Mouse (Mus musculus) retina, embryonic 14.5 days (tissue): ENCODE measurements around the gene Eno1.
A peak's percentile ranks its signal among the peaks of the same experiment; 100 is the strongest.
"Not testable (repeated sequence)": the region's sequence is repeated elsewhere in the genome, so short reads cannot be mapped to it uniquely, and the experiment has no call there.

Source experiments
- DNase-seq: peaks from one replicate; pipeline ENCODE4 v3.0.0-alpha.2; 2015; ENCODE audit warnings: low spot score

Eno1 gene

DNA sequence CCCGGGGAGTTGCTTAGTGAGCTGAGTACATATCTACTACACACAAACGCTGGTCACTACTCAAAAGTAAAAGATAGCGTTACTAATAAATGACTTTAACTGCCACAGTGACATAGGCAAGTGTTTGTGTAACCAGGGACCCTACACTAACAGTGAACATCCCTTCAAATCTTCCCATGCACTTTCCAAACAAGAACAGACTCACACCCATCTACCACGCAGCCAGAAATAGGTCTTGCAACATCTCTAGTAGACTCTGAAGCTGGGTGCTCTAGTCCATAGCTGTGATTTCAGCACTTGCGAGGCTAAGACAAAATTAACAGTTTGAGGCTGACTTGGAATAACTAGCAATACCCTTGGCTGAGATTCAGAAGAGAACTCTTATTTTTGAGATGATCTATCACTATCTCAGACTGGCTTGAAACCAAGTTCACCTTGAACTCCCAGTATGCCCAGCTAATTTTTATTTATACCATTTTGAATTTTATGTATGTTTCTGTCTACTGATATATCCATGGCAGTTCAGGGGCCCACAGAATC lies 13.3 kb downstream of the Eno1 start:
- no peak for DNase-seq

DNA sequence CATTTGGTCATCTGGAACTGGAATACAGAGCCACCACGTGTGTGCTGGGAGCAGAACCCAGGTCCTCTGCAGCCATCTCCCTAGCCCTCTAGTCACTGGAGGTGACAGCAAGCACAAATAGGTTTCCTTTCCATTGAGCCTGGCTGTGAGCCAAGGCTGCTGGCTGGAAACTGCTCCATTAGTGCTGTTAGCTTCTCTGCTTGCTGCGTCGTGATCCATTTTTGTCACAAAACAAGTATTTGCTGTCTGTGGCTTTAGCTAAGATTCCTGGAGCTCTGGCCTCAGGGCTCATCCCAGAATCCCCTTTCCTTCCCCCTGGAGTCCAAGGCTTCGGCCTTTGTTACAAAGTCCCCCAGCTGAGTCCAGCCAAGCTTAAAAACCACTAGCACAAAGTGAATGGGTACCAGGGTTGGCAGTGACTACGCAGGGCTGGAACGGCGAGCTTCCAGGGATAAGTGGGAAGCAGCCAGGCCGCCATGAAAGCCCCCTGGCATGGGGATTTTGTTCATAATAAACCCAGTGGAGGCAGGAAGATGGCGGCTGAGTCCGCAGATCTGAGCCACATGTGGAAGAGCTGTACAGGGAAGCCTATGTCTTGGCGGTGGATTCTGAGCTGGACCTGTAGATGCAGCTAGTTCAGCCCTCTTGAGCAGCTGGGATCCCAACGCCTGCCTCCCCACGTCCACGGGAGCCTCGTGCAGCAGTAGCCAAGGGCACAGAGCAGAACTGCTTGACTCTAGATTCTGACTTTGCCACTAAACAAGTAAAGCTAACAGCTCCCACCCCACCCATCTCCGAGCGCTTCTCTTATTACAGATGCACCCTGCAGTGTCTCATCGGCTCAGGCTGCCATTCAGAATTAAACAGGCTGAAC lies 14.3 kb downstream of the Eno1 start:
- DNase-seq, result no peak

DNA sequence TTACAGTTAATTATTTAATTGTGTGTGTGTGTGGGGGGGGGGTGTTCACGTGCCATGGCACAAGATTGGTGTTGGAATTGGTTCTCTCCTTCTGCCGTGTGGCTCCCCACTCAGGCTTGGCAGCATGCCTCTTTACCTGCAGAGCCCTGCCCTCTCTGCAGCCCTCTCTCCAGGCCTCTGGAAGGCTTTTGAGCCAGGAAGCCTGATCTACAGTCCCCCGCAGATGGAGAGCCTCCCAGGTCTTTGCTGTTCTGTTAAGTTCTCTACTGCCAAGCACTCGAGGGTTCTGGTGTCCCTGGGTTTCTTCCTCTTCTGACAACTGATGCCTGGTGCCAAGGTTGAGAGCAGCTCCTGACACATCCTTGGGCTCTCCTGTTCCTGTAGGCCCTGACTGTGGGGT lies 17.9 kb downstream of the Eno1 start:
- no peak for DNase-seq

DNA sequence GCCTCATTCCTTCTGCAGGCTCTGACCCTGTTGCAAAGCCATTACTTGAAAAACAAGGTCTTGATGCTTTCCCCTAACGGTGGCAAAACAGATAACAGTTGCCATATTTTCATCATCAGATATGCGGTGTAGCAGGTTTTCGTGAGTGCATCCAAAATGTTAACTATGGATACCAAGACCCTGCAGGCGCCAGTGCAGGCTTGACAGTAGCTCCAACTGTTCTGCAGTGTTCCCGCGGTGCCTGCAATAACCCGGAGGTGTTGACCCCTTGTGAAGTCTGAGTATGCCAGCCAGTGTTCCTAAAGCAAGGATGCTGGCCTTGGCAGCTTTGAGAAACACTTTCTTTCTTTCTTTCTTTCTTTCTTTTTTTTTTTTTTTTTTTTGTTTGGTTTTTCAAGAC lies 18.7 kb downstream of the Eno1 start:
- DNase-seq, result no peak

DNA sequence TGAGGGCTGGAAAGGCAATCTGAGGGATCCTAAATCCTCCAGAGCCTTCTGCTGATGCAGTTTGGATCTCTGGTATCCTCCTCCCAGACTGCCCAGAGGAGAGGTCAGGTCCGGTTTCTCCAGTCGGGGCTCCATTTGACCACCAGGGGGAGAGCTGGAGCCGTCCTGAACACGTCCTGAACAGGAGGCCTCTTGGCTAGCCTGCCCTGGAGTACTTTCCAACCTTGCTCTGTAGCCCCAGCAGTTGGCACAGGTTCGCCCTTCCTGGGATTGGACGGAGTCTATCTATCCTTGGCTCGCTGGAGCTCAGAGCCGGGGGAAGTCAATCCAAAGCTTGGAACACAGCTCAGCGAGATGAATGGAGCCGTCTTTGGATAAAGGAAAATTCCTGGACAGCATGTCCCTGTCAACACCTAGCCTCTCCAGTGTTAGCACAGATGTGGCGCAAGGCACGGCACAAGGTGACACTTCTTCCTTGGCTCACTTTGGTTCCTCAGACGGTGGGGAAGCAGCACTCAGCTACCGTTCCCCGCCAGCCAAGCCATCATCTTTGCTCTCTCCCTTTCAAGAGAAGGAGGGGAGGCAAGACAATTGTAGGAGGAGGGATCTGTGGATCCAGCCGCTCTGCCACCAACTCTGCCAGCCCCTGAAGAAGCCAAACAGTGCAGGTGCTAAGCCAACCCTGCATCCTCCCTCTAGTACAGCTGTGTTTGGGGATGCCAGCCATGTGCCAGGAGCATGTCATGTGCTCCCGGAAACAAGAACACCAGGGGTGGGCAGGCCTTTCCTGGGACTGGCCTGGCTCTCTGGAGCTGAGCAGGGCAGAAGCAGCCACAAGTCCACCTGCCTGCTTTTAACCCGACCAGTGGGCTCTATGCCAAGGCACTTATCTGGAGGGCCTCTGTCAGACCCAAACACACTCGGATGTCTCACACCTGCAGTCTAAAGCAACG lies 21.0 kb downstream of the Eno1 start:
- DNase-seq, result peak; percentile 91

DNA sequence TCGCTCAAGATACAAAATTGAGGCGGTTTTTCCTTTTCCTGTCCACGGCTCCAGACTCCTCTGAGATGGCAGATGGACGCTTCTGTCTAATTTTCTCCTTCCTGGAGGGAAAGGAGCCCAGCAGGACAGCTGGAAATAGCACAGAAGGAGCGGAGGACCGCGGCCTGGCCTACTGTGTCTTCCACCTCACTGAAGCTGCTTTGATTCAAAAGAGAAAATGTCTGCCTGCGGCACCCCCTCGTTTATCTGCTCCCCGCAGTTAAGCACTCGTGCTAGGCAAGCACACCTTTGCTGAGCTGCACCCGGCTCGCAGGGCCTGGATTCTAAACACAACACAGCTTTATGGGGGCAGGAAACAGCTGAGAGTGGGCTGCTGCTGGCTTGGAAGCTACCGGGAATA lies 21.9 kb downstream of the Eno1 start:
- peak; percentile 30 for DNase-seq

DNA sequence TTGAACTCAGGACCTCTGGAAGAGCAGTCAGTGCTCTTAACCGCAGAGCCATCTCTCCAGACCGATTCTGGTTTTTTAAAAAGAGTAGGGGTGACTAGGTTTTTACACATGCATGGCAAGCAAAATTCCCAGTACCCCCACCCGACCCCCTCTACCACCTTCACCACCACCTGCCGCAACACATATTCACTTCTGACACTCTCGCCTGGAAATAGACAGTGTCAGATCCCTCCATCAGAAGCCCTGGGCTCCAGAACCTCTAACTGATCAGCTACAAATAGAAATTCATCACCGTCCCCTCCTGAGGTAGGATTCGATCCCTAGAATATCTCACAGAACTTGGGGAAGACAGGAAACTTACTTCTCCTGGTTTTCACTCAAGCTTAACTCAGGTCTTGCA lies 23.1 kb downstream of the Eno1 start:
- DNase-seq, result no peak

DNA sequence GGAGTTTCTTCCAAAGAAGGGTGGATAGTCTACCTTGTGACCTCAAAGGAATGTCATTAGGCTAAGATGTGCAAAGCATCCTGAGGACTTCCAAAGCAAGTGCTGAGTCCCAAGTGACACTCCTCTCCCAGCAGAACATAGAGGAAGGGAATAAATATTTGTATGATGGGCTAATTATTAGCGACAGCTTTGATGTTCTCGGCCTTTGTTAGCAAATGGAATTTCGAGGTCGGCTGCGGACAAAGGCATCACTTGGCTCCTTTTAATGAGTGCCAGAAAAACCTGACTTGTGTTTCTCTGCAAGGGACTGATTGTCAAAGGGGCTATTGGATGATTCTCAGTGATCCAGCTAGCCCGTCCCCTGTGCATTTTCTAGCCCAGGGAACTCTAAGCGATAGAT lies 23.6 kb downstream of the Eno1 start:
- DNase-seq, result peak; percentile 62

DNA sequence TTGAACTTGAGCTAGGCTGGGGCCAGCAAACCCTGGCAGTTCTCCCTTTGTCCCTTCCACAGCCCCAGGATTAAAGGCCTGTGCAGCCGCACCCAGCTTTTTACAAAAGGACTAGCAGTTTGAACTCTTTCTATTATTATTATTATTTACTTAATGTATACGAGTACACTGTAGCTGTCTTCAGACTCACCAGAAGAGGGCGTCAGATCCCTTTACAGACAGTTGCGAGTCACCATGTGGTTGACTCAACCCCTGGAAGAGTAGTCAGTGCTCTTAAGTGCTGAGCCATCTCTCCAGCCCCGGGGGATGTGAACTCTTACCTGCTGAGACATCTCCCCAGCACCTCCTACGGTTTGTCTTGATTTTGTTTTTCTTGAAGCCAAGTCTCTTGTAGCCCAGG lies 24.2 kb downstream of the Eno1 start:
- DNase-seq, result no peak

DNA sequence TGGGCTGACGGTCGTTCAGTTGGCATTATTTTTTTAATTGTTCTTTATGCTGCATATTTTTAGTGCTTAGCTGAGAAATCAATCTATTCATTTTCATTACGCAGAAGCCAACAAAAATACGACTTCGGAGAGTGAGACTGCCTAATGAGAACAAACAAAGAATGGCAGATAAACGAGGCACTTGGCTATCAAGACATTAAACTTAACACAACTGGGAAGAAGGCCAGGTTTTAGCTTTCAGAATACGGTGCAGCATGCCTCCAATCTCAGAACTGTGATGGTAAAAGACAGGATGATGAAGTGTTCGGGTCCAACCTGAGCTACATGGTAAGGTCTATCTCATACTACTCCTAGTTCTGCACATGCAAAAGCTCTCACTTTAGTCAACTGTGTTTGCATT lies 25.8 kb downstream of the Eno1 start:
- DNase-seq, result no peak

DNA sequence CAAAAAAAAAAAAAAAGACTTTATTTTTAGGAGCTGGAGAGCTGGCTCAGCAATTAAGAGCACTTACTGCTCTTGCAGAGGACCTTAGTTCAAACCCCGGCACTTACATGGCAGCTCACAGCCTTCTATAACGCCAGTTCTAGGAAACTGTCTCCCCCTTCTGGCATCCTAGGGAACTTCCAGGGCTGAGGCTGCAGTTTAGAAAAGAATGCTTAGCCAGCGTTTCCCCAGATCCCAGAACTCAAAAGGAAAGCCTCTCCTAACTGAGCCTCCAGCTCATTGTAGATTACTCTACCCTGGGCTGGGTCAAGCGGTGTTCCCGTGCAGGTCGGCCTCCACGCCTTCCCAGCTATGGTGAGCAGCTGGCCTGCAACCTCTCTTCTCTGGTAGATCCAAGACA lies 28.4 kb downstream of the Eno1 start:
- DNase-seq, result no peak

DNA sequence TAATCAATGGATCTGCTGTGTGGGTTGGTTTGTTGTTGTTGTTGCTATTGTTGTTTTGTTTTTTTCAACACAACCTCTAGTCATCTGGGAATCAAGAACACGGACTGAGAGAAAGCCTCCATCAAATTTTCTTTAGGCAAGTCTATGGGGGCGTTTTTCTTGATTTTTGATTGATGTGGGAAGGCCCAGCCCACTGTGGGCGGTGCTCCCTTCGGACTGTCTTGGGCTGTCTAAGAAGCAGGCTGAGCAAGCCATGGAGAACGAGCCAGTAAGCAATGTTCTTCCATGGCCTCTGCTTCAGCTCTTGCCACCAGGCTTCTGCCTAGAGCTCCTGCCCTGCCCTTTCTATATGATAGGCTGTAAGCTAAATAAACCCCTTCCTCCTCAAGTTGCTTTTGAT lies 28.9 kb downstream of the Eno1 start:
- no peak for DNase-seq

DNA sequence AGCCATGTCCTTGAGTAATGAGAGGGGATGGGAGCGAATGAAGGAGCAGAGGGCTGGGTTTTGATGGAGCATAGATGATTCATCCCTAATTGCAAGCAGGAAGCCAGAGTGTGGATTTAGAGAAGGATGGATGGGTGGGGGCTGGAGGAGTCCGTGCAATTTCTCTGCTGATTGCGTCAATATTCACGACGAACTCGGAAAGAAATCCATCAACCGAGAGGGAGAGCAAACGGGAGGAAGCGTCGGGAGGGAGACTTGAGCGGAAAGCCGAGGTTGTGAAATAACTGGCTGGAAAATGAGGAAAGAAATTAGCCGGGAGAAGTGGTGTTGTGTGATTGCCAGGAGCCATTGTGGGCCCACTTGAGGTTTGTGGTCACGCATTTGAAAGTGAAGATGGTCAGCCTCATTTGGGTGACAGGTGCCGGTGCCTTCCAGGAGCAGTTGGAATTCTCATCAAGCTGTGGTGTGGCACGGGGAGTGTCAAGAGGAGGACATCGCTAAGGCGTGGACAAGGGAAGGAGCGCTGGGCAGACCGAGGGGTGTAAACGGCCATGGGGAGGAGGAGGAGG lies 30.2 kb downstream of the Eno1 start:
- no peak for DNase-seq

DNA sequence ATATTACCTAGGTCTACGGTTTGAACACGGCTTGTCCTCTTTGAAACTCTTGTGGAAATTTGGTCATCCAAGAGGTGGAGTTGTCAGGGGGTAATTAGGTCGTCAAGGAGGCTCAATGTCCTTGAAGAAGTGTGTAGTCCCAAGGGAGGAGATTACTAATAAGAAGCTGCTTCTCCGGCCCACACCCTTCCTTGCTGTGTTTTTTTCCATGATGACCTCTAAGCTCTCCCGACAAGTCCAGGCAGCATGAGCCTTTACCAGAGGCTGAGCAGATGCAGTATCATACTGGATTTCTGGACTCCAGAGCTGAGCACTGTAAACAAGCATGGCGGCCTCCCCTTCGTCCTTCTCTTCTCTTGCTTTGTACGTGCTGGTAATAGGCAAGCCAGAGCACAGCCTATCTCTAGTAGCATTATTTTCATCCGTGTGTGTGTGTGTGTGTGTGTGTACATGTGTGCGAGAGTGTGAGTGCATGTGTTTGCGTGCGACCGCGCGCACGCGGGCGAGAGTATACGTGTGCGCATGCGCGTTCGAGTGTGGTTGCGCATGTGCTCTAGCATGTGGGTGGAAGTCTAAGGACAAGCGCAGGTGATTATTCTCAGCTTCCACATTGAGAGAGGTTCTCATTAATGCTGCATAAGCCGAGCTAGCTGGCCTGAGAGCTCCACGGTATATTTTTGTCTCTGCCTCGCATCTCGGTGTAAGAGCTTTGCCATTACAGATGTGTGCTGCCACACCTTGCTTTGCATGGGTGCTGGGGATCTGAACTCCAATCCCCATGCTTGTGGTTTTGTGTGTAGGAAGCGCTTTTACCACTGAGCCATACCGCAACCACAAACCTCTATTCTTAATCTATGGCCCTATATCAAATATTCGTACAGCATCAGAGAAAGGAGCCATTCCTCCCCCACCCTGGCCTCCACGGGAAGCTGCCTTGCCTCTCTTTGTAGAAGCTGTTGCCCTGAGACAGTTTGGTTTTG lies 32.4 kb downstream of the Eno1 start:
- DNase-seq, result no peak

DNA sequence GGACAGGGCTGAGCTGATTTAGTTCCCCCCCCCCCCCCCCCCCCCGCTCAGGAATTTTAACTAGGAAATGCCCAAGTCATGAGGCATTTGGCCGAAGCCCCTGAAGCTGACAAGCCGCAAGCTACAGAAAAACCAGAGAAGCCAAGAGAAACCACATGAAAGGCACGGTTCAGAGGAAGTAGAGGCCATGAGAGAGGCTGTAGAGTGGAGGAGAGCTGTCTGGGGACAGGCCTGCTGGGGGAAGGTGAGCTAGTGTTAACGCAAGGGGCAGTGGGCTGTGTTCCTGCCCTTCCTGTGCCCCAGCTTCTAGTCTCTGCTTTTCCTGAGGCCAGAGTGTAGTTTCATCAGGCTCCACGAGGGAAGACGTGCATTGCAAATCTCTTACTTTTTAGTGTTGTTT lies 33.2 kb downstream of the Eno1 start:
- DNase-seq, result no peak

DNA sequence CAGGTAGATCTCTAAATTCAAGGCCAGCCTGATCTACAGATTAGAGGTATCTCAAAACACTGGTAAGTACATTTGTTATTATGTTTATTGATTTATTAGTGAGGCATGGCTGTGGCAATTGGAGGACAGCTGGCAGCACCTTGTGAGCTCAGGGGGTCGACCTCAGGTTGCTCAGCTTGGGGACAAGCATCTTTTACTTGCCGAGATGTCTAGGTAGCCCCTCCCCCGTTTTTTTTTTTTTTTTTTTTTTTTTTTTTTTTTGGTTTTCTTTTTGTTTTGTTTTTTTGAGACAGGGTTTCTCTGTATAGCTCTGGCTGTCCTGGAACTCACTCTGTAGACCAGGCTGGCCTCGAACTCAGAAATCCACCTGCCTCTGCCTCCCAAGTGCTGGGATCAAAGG lies 34.2 kb downstream of the Eno1 start:
- DNase-seq, result not testable (repeated sequence)

DNA sequence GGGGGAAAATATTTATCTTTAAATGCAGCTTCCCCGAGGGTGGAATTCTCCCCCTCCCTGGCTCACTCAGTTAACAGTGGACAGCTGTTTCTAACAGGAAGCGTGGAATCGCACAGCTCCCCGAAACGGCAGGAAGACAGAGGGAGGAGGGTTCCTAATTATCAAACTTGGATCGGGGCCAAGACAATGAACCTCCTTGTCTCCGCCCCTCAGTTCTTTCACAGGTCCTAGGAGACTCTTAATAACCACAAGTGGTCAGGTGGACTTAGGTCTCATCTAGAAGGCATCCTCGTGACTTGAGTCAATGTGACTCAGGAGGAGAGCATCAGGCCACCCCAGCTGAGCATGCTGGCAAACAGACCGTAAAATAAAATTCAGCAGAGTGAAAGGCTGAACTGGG lies 36.2 kb downstream of the Eno1 start:
- DNase-seq, result peak; percentile 76

DNA sequence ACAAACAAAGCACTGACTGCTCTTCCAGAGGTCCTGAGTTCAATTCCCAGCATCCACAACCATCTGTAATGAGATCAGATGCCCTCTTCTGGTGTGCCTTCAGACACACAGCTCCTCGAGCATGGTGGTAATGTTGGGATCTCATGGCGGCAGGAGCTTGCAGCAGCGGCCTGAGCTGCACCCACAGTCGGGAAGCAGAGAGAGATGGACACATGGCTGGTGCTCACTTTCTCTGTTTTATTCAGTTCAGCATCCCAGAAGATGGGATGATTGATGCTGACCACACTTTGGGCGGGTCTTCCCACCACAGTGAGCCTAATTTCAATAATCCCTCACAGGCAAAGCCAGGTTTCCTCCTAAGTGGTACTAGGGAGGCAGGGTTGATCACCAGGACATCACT lies 39.0 kb downstream of the Eno1 start:
- no peak for DNase-seq

DNA sequence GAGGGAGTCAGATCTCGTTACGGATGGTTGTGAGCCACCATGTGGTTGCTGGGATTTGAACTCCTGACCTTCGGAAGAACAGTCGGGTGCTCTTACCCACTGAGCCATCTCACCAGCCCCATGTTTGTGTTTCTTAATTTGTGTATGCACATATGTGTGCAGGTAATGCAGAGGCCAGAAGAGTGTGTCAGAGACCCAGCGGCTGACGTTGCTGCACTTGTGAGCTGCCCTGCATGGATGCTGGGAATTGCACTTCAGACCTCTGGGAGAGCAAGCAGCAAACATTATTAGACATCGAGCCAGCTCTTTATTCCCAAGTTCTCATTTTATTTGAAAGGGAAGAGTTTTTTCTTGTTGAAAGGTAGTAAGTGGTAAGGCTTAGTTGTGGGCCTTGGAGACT lies 42.8 kb downstream of the Eno1 start:
- DNase-seq, result not testable (repeated sequence)

DNA sequence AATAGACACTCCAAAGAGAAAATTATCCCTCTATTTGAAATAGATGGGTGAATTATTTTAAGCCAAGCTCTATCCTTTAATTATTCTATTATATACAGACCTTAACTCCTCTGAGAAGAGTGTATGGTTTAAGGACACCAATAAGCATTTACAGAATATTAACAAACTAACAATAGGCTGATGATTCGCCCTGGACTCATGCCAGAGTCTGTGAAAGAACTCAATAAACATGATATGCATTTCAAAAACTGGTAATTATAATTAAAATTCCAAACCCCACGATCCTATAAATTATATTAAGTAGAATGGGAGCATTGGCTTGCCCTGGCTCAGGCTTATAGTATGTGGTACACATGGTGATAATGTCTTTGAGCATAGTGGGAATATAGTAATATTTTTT lies 43.5 kb downstream of the Eno1 start:
- DNase-seq, result no peak

DNA sequence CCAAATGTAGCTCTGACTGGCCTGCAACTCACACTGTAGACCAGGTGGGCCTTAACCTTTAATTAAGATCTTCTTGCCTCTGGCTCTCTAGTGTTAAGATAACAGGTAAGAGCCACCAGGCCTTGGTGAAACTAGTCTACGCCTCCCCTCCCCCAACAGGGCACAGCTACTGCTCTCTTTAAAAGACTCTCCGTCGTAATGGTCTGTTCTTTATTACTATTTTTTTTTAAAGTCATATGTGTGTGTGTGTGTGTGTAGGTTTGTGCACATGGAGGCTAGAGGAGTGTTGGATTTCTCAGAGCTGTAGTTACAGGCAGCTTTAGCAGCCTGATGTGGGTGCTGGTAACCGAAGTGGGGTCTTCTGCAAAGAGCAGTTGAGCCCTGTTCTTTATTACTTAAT lies 43.9 kb downstream of the Eno1 start:
- DNase-seq, result peak; percentile 31
